Mouse (Mus musculus) heart, adult 2 months (tissue): Measurements from ENCODE around the gene Cpsf4l.

ENCODE experiments used
- CTCF ChIP-seq: fragments of 200-600 bp; IDR thresholded peaks from 2 replicates; pipeline ENCODE4 v1.8.1; 2022; ENCODE audit warnings: antibody characterized with exemption, mild to moderate bottlenecking, moderate library complexity
- EP300 ChIP-seq: fragments of 200-500 bp; IDR thresholded peaks from 2 replicates; pipeline ENCODE4 v1.6.1; 2011; ENCODE audit warnings: low read depth, low read length, control low read depth; ENCODE audit not compliant: insufficient read depth
- POLR2A ChIP-seq: fragments of 200-500 bp; IDR thresholded peaks from 2 replicates; pipeline ENCODE4 v1.6.1; 2011; ENCODE audit warnings: mild to moderate bottlenecking, low read depth, low read length, control low read depth; ENCODE audit not compliant: insufficient read depth

DNA sequence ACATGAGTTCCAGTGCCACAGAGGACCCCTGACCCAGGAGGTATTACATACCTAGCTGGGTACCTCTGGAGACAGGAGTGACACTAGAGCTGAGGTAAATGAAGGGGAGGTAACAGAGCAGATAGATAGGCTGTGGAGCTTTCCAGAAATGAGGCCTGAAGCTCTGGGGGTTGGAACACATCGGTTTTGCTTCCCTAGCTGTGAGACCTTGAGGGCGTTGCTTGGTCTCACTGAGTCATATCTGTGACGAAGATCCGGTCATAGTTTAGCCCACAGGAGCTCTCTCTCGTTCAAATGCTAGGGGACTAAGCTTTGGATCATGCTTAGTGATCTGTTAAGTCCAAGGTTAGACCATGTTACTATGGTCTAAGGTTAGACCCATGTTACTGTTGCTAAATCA, 49.0 kb upstream of the Cpsf4l start:
- TF ChIP-seq CTCF: no peak
- TF ChIP-seq EP300: no peak
- no peak for TF ChIP-seq POLR2A
